Mouse (Mus musculus) layer of hippocampus, adult 18-20 months (tissue): ENCODE data around the gene Ghrh. TPM values are rescaled to one million over a fixed set of nuclear protein-coding genes. Genes with fewer than 3 reads are reported as not detected.

ENCODE experiments used
- DNase-seq, 2 experiments: peaks; one replicate each; pipeline ENCODE4 v3.0.0; 2022; ENCODE audit warnings: low spot score in 2 of 2
- total RNA-seq, 2 experiments: library from RNA; stranded (reverse); gene quantifications; 2 replicates each; pipeline ENCODE4 v1.2.3; 2021

Gene Ghrh
- total RNA-seq, 2 experiments from 2014 or later = not detected

DNA sequence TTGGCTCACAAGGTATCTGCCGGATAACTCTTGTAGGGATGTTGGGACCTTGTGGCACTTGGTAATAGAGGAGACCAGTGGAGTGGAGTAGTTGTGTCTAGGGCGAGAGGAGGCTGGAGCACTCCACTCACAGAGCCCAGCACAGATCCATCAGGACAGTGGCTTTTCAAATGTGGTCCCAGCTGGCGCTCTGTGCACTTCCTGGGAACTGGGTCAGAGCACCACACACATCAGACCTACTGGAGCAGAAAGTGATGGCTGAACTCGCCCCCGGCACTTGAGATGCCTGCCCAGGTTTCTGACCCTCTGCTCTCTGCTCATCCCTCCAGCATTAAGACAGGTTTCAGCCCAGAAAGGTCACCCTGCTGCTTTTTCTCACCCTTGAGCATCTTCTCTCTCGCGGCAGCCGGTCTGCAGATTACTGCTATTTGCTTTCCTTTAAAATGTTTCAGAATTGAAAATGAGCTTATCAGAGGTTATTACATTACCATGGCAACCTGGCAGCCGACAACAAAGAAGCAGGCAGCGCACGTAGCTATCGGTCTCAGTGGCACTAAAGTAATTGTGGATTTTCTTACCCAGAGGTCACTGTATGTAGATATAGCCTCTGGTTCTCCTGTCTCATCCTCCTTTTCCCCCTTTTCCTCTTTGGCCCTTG is 1.9 kb upstream of the Ghrh start:
- peak; percentile 44 to 69 for DNase-seq

DNA sequence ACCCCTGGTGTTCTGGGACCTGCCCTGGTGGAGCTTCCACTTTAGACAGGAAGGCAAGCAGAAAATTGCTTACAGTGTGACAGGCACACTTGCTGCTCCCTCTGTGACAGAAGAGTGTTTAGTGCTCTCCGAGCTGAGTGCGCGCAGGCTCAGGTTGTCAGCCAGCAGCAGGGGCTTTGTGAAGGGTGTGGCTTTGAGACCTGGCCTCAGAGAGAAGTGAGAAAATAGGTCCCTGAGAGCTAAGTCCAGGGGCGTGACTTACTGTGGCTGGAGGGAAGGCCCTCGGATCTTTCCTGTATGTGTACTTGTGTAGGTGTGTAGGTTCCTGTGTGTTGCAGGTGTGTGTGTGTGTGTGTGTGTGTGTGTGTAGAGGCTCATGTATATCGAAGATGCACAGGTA is 4.0 kb downstream of the Ghrh start:
- DNase-seq = no peak

DNA sequence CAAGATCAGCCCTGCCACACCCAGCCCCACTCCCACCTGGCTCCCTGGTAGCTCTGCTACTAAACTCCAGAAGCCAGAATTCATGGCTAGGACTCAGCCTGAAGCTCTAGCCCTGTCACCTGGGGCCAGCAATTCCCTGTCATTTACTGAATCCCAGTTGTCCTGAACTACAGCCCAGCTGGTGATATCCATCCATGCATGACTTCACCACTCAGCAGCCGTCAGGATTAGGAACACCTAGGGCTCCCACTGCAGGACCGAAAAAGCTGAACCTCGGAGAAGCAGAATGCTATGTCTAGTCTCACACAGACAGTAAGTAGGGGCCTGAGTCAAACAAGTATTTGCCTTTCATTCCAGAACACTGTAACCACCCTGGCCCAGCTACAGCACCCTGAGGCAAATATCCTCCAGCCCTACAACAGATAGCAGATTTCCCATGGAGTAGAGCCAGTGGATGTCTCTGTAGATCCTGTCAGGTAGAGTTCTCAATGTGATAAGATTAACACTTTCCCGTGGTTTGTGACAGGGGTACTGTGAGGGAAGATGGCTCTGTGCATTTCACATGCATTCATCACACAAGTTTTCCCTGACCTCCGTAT is 4.9 kb downstream of the Ghrh start:
- DNase-seq = no peak

DNA sequence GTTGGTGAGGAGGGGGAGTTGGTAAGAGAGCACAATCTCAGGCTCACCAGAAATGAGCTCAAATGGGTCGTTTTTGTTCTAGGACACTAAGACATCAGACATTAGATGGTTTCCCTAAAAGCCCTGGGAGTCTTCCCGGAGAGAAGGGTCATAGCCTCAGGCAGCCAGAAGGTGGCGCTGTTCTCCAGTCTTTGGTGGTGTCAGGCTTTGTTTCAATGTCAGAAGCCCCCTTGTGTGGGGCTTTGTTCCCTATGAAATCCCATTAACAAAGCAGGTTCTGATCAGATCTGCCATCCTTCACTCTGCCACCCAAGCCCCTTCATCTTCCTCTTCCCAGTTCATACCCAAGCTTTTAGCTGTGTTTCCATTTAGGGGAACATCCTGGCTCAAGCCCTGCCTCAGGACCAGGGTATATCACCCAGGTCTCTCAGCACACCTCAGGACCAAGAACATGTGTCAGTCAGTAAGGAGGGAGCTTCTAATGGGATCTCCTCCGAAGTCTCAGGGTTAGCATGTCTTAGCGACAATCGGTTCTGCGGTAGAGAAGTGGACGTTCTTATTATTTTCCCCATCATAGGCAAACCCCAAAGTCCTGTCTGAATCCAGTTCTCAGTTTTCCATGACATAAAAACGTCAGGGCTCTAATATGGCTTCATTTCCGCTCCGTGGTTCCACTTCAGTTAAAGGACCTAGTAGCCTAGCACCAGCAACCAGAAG is 5.6 kb downstream of the Ghrh start:
- peak; percentile 59 to 88 for DNase-seq

DNA sequence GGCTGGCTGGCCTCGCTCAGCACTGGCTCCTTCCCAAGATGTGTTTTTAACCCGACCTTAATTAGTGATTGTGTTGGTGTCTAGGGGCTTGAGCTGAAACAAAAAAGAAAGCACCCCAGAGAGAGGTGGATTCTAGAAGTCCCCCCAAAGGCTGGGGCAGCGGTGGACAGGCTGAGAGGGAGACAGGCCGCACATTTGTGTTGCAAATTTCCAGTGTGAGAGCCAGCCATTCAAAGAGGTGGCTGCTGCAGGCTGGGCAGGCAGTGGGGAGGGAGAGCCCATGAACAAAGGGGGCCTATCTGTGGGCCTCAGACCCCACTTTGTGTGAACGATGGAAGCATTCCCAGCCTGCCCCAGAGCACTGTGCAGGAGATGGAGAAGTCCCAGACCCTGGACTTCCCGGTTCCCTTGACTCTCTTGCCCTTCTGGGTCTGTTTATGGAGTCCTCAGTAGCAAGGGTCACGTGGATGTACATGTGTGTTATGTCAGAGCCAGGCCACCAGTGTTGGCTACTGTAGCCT is 7.0 kb downstream of the Ghrh start:
- DNase-seq = peak; percentile 56 to 69

DNA sequence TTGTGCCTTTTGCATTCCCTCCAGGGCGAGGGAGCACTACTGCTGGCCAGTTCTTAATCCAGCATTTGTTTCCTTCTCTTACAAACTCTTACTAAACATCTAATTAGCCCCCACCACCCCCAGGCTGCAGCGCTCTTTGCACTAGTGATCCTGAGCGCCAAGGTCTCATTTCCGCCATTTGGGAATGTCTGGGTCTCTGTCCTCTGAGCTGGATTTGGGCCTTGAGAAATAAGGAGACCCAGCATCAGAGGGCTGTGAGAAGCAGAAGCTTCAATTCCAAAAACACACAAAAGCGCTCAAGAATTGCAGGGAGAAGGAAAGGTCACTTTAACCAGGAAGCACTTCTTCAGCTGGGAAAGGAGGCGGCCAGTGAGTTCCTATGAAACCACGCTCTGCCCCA is 7.8 kb downstream of the Ghrh start:
- DNase-seq = no peak

DNA sequence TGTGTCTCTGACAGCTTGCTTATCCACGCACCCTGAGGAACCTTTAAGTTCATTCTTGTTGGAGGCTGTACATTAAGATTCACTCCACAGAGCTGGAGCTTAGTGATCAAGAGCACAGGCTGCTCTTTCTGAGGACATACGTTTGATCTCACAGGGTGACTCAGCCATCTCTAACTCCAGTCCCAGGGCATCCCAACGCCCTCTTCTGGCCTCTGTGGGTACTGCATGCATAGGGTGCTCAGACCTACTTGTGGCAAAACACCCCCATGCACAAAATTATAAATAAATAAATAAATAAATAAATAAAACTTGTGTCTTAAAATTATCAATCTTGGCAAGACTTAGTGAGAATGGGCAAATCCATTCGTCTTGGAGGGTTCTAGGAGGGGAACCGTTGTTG is 8.6 kb downstream of the Ghrh start:
- peak; percentile 67 to 79 for DNase-seq

DNA sequence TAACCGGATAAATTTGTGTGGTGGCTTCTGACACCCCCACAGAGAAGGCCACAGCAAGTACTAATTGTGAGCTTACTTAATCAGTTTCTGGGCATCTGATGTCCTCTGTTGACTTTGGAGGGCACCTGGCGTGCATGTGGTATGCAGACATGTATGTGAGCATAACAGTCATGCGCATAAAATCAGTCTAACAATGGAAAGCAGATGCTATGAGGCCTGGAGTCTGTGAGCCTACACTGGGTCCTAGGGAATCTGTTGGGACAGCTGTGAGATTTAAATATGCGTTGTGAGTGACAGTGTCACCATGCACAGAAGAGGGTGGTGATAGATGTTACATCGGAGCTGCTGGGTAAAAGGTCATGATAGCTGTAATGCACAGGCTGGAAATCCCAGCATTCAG is 15.2 kb downstream of the Ghrh start:
- no peak for DNase-seq

DNA sequence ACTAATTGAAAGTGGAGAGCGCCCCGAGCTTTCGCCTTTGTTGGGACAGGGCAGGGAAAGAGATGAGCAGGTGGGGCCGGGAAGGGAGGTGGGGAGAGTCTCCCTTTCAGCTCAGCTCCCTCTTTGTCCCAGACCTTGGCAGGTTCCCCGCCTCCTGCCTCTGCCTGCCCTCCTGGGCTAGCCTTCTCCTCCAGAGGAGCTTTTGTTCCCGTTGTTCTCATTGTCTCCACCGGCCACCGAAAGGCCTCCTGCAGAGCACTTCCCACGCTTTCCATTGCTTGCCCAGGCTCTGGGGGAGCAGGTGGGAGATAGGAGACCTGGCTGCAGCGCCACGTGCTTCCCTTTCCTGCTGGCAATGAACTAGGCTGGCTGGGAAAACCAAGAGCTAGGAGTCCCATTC is 18.7 kb downstream of the Ghrh start:
- no peak for DNase-seq

DNA sequence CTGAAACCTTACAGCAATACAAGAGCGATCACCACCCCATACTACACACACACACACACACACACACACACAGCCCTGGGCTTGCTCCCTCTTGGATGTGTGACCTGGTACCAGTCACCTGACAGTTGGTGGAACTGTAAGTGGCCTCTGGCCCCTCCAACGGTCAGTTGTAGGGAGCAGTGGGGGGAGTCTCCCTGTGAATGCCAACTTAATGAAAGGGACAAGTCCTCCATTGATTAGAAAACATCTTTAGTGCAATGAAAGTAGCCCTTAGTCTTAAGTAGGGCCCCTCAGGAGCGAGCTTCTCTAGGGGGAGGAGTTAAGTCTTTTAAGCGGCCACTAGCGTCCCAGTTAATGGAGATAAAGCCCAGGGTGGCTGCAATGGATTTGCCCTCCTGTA is 19.2 kb downstream of the Ghrh start:
- no peak for DNase-seq

DNA sequence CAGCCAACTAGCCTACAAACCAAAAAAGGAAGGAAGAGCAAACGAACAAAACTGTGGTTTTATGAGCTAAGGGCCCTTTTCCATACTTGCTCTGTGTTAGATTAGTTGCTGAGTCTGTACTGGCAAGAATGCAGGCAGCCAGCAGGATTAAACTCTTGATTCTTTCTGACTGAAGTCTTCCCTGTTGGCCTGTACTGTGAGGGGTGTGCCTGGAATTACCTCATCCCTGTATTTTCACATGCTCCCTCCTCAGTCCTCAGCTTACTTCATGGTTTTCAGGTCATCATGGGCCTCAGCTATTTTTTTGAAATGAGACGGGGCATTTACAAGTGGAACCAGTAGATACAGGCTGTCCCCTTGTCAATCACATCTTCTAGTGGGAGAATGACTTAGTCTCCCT is 22.1 kb downstream of the Ghrh start:
- DNase-seq = no peak

DNA sequence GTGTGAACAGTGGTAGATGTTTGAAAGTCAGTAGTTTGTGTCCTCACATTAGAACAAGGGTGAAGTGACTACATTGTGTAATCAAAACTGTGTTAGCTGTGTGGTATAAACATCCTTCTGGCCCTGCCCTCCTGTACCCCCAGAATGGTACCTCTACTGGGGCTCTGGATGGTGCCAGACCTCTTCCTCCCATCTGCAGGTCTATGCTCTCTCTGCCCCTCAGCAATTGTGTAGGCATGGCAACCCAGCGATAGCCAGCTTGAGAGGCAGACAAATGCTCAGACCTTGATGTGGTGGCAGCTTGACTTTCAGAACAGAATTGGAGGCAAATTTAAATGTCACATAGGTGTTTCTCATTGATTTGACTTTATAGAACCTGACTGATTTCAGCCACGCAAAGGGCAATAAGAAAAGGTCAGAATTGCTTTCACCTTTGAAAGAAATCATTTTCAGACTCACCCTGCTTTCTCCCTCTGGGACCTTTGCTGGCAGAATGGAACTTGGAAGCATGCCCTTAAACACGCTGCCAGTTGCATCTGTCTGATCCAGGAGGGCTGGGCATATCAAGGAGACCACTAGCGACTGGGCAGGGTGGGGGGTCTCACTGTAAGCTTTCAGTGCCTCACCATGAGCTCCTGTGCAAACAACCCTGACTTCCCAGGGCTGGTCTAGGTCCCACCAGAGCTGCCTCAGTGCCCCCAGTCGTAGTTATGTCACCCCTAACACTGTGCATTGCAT is 25.1 kb downstream of the Ghrh start:
- DNase-seq = no peak

DNA sequence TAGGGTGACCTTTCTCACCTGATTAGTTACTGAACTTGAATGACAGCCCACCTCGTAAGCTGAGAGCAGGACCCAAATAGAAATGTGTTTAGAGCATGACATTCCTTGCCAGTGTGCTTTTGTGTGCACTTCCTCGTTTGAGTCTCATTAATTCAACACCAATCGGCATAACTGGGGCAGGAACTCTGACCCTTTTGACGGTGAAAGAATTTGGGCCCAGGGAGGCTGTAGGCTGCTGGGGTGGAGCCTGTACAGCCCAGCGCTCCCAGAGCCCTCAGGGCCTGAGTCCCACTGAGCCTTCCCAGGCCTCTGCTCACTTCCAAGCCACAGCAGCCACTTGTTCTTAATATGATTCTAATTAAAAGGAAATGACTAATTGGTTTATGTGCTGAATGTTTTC is 26.4 kb downstream of the Ghrh start:
- DNase-seq = no peak

DNA sequence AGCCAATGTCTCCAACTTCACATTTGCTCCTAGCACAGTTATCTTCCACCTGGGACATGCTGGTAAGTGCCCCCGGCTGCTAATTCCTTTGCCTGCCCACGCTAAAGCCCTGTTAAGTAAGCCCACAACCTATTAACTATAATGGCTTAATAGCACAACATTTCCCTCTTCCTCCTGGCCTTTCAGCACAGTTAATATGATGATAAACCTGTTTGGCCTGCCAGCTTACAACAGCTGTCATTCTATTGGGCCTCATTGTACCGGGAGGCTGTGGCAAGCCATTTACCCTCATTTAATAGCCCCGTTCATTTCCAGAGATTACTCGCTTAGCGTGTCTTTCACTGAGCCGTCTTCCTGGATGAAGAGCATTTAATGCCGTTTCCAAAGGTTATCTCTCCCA is 27.2 kb downstream of the Ghrh start:
- DNase-seq = no peak

DNA sequence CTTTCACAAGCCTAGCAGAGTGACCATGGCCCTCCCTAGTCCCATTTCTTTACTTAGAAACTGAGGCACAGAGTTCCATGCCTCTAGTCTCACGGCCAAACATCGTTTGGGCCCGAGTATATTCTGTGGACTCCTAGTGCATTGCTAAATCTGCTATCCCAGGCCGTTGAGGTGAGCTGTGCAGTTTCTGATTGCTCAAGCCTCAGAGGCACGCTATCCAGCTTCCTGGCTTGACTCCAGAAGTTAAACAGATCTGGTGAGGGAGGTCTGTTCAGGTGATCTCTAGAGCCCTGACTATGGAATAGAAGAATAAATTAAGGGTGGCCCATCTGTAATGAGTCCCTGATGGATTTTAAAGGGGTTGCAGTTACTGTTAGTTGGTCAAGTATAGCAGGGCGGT is 30.1 kb downstream of the Ghrh start:
- DNase-seq = no peak

DNA sequence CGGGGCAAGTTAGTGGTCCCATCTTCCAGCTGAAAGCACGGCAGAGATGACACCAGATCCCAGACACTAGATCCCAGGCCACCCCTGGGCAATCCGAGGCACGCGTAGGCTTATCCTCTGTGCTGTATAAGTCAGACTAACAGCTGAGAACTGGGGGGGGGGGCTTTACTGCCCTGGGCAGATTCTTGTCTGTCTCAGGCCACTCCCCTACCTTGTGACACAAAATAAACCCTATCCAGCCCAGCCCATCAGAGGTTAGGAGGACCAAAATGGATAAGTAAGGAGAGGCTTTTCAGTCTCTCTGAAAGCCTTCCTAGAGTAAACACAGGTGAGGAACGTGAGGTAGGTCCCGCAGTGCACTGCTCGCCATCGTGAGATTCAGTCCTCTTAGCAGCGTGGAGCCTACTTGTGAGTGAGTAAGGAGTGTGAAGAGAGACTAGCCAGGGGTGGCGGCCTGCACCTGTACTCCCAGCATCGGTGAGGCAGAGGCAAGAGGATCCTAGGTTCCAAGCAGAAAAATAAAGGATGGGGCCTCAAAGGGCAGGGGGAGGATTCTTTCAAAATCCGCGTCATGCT is 30.9 kb downstream of the Ghrh start:
- no peak for DNase-seq

DNA sequence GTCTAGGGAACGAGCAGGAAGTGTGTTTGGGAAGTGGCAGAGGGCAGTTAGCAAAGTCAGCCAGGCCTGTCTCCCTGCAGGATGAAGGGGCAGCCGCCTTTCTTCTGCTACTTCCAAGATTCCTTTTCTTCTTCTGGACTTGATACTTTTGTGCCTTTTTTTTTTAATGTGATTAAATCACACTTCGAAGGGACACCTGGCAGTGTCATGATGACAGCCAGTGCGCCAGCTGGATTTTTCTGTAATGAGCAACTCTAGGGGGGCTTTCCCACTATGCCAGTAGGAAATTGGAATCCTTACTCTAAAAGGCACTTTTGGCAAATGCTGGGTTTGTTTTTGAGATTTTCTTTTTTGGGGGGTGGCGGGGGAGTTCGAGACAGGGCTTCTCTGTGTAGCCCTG is 31.8 kb downstream of the Ghrh start:
- no peak for DNase-seq

DNA sequence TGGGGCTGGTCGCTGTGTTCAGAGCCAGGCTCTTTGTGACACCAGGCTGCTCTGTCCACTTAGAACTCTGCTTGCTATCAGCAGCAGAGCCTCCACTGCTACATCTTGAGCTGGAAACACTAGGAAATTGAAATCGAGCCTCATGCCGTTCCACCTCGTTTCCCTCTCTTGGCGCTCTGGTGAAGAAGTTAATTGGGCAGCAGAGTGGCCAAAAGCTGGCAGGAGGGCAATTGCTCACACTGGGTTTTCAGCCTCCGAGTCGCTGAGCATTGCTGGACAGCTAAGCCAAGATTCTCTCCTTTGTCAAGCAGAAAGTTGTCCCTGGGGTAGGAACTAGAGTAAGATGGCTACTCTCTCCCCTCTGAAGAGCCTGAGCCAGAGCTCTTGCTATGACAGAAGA is 33.0 kb downstream of the Ghrh start:
- DNase-seq = peak in 1 of 2 experiments; percentile 14

DNA sequence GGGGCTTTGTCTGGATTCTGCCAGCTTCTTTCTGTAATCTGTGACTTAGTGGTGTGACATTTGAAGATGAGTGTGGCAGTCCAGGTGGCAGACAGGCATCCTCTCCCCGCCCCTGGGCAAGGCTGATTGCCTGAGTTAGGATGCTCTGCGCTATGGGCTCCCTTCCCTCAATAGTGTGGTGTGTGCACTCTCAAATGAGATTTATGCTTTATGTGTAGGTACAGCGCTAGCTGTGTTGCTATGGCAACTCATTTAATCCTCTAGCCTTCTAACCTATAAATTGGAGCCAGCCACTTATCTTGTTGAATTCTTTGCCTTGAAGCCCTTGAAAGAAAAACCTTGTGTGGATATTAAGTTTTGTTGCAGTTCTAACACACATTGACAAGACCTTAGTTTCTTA is 33.6 kb downstream of the Ghrh start:
- DNase-seq = no peak

DNA sequence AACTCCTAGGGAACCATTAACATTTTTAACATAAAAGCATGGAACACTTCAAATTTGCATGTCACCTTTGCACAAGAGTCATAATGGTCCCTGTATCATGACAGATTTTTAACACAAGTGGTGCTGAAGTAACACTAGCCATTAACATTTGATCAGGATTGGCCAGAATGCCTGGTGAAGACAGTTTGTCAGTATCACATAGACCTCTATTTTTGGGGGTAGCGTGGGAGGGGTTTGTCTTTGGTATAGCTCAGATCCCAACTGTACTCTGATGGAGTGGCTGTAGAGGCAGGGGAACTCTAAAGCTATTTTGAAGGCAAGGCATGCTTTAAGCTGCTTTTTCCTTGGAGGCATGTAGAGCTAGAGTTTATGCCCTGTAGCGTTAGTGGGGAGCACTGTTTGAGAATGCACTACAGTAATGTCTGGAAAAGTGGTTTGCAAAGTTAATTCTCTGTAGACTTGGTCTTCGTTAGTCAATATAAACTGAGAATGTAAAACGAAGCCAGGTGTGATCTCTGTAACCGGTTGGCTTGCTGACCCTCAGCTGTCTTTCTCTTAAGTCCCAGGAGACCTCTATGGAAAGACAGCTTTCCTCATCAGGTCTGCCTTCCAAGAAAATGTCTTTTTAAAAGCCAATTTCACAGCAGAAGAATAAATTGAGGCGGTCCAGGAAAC is 36.2 kb downstream of the Ghrh start:
- no peak for DNase-seq

DNA sequence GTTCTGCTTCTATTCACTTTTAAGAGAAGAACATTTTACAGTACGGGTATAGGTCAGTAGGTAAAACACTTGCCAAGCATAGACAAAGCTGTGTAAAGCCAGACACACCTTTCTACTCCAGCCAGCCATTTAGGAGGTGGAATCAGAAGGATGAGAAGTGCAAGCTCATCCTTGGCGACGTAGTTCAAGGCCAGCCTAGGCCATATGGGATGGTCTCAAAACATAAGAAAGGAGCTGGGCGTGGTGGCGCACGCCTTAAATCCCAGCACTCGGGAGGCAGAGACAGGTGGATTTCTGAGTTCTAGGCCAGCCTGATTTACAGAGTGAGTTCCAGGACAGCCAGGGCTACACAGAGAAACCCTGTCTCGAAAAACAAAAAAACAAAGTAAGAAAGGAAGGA is 37.7 kb downstream of the Ghrh start:
- no peak for DNase-seq
